In the genomic region with DNA sequence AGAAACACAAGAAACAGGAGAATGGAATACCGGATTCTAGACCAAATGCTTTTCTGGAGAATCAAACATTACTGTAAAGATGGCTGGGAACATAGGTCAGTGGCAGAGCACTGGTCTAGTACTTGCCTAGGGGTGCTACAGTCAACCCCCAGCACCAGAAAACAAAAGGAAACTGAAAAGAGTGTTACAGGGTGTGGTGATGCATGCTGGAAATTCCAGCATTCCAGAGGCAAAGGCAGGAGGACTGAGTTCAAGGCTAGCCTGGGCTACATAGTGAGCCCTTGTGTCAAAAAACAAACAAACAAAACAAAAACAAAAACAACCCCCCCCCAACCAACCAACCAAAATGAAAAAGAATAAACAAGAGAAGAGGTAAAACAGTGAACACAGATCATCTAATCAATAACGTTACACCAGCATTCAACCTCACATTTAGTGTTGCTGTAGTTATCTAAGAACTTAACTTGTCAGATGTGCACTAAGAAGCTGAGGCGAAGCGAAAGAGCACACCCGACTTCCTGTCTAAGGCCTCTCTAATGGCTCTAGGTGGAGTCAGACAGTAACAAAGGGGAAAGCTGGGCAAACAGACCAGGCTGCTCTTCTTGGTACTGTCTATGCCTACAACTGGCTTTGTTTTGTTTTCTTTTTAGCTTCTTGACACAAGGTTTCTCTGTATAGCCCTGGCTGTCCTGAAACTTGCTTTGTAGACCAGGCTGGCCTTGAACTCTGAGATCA, we compare ENCODE assay signal across 36 mouse cellular contexts. TPM values are rescaled to one million over a fixed set of nuclear protein-coding genes. Genes with fewer than 3 reads are reported as not detected.
DNase-seq lines count a peak whose midpoint lies in the region; ATAC-seq and TF ChIP-seq lines count a peak whose summit lies in the region.
"Had no signal": no experiment of that assay in that cellular context is flagged by ENCODE, and none has a peak within 500 bp of the region (broad histone marks: within the 10 kb centered on the region; RNA-seq: fewer than 3 reads in every experiment).

No protein-coding gene starts in this region.

- H3K4me2 ChIP-seq in hindbrain, embryonic 12.5 days (replicated peaks) = no peak overlapping the region
- H3K4me2 ChIP-seq: embryonic facial prominence, embryonic 12.5 days; embryonic facial prominence, embryonic 15.5 days; heart, embryonic 12.5 days; heart, embryonic 15.5 days; hindbrain, embryonic 14.5 days had no signal

- H3K27me3 ChIP-seq in MEL (ENCODE audit: control insufficient read depth in 1 of 2, insufficient read depth in 2 of 2, low read length in 2 of 2) = no peaks in the 10 kb centered on the region
- no peaks in the 10 kb centered on the region for H3K27me3 ChIP-seq in hindbrain, embryonic 12.5 days
- H3K27me3 ChIP-seq: embryonic facial prominence, embryonic 12.5 days; embryonic facial prominence, embryonic 15.5 days; heart, embryonic 12.5 days; heart, embryonic 15.5 days; Patski had no signal

- no peak for TF ChIP-seq POLR2A in MEL (IDR thresholded peaks at IDR 0.05; ENCODE audit: control insufficient read depth in 1 of 2, insufficient read depth in 1 of 2, low read depth in 1 of 2, low read length in 2 of 2, poor library complexity in 1 of 2)

- peak; percentile 3 for DNase-seq in CD4-positive, CD25-positive, alpha-beta regulatory T cell, adult 2 months (ENCODE audit: low read depth, low spot score)
- DNase-seq in MEL (ENCODE audit: low read depth, low spot score) (peak; percentile 12), ZHBTc4 (ENCODE audit: low read depth, low spot score) (peak; percentile 78)
- no peak for DNase-seq in adrenal gland, postnatal 25 days
- DNase-seq in kidney, adult 8-10 months = no peak
- DNase-seq: adrenal gland, postnatal 10 days; B cell, adult 2 months; cerebellum, adult 11 months; cerebellum, adult 2 months; cerebellum, adult 9-11 months; cerebellum, postnatal 25 days; forebrain, postnatal 0 days; gastrocnemius, postnatal 25 days; heart, adult 18-20 months; heart, postnatal 10 days; heart, postnatal 36 days had no signal

- no peak for ATAC-seq in CD4-positive, CD25-positive, alpha-beta regulatory T cell, adult 4 months
- ATAC-seq in hindbrain, embryonic 12.5 days (ENCODE audit: low FRiP score) = no peak
- ATAC-seq: forebrain, embryonic 14.5 days; forebrain, postnatal 0 days; hindbrain, postnatal 0 days; intestine, postnatal 0 days; Patski had no signal

- WGBS in hindbrain, embryonic 12.5 days = 97% methylated on average over 5 of the region's 5 CpGs

- no peak for TF ChIP-seq CTCF in MEL (IDR thresholded peaks at IDR 0.05 in 2 of 3, conservative IDR thresholded peaks at IDR 0.05 in 1 of 3; ENCODE audit: control insufficient read depth in 1 of 3, insufficient read depth in 1 of 3, low read depth in 2 of 3, low read length in 3 of 3, poor library complexity in 1 of 3, severe bottlenecking in 1 of 3)

- H3K36me3 ChIP-seq in MEL (ENCODE audit: control insufficient read depth in 1 of 2, insufficient read depth in 2 of 2, low read length in 2 of 2) = peaks cover 0 to 5% of the 10 kb centered on the region in 2 experiments; a peak in 2 of 4 replicates
- H3K36me3 ChIP-seq in hindbrain, embryonic 12.5 days = 0 out of 2 replicates have a peak, but pooled peaks cover 4% of the 10 kb centered on the region
- H3K36me3 ChIP-seq: embryonic facial prominence, embryonic 12.5 days; heart, embryonic 15.5 days had no signal

- no peak overlapping the region for H3K9ac ChIP-seq in MEL (ENCODE audit: control insufficient read depth, low read depth, low read length, poor library complexity, severe bottlenecking)
- no peak overlapping the region for H3K9ac ChIP-seq in hindbrain, embryonic 12.5 days
- H3K9ac ChIP-seq: embryonic facial prominence, embryonic 12.5 days; embryonic facial prominence, embryonic 15.5 days; forebrain, postnatal 0 days; heart, embryonic 12.5 days; heart, embryonic 15.5 days; hindbrain, embryonic 14.5 days had no signal

- no peak for TF ChIP-seq RAD21 in MEL (IDR thresholded peaks at IDR 0.05; ENCODE audit: low read depth, low read length)

- H3K4me3 ChIP-seq in MEL (ENCODE audit: control insufficient read depth in 1 of 2, insufficient read depth in 1 of 2, low read depth in 2 of 2, low read length in 2 of 2) = no peak overlapping the region
- no peak overlapping the region for H3K4me3 ChIP-seq in hindbrain, embryonic 12.5 days
- H3K4me3 ChIP-seq: embryonic facial prominence, embryonic 12.5 days; embryonic facial prominence, embryonic 15.5 days; heart, embryonic 12.5 days; heart, embryonic 15.5 days; hindbrain, embryonic 10.5 days had no signal

- no peak overlapping the region for H3K27ac ChIP-seq in MEL (ENCODE audit: control insufficient read depth, low read depth, low read length)
- H3K27ac ChIP-seq in hindbrain, embryonic 12.5 days = no peak overlapping the region
- H3K27ac ChIP-seq: embryonic facial prominence, embryonic 12.5 days; embryonic facial prominence, embryonic 15.5 days; heart, embryonic 15.5 days; hindbrain, embryonic 10.5 days; hindbrain, embryonic 14.5 days; hindbrain, postnatal 0 days had no signal

- no peaks in the 10 kb centered on the region for H3K4me1 ChIP-seq in MEL (ENCODE audit: control insufficient read depth in 1 of 2, insufficient read depth in 2 of 2, low read length in 2 of 2)
- H3K4me1 ChIP-seq in hindbrain, embryonic 12.5 days = no peaks in the 10 kb centered on the region
- H3K4me1 ChIP-seq: embryonic facial prominence, embryonic 12.5 days; embryonic facial prominence, embryonic 15.5 days; hindbrain, embryonic 10.5 days had no signal

- no peak for TF ChIP-seq EP300 in MEL (IDR thresholded peaks at IDR 0.05; ENCODE audit: low read depth in 1 of 2, low read length in 2 of 2)

- H3K79me2 ChIP-seq in MEL (ENCODE audit: control insufficient read depth, insufficient read depth, low read length, poor library complexity) = no peaks in the 10 kb centered on the region

- H3K9me3 ChIP-seq in MEL (replicated peaks; ENCODE audit: insufficient read depth, low read length) = no peaks in the 10 kb centered on the region
- no peaks in the 10 kb centered on the region for H3K9me3 ChIP-seq in hindbrain, embryonic 12.5 days (replicated peaks)
- H3K9me3 ChIP-seq: embryonic facial prominence, embryonic 12.5 days; embryonic facial prominence, embryonic 15.5 days; heart, embryonic 12.5 days; heart, embryonic 15.5 days; hindbrain, embryonic 10.5 days had no signal

TF ChIP-seq in MEL, 35 proteins besides CTCF, POLR2A, EP300 and RAD21:
- TF ChIP-seq TBP (IDR thresholded peaks at IDR 0.05; ENCODE audit: low read depth, low read length) = no peak
- TF ChIP-seq MAFK (IDR thresholded peaks at IDR 0.05; ENCODE audit: borderline replicate concordance, low read depth, low read length) = no peak
- TF ChIP-seq SMC3 (IDR thresholded peaks at IDR 0.05; ENCODE audit: low read depth, low read length) = no peak
- TF ChIP-seq NRF1 (IDR thresholded peaks at IDR 0.05; ENCODE audit: insufficient read depth, low read depth, low read length, poor library complexity, severe bottlenecking) = no peak
- no peak for TF ChIP-seq USF1 (IDR thresholded peaks at IDR 0.05; ENCODE audit: low read depth, low read length)
- no peak for TF ChIP-seq MXI1 (IDR thresholded peaks at IDR 0.05; ENCODE audit: low read depth, low read length)
- TF ChIP-seq ZNF384 (IDR thresholded peaks at IDR 0.05; ENCODE audit: low read depth, low read length) = no peak
- no peak for TF ChIP-seq RCOR1 (IDR thresholded peaks at IDR 0.05; ENCODE audit: low read depth, low read length)
- TF ChIP-seq JUND (IDR thresholded peaks at IDR 0.05; ENCODE audit: low read depth, low read length) = no peak
- TF ChIP-seq ZC3H11A (IDR thresholded peaks at IDR 0.05; ENCODE audit: low read depth, low read length) = no peak
- TF ChIP-seq ELF1 (IDR thresholded peaks at IDR 0.05; ENCODE audit: low read depth, low read length) = no peak
- no peak for TF ChIP-seq CHD1 (IDR thresholded peaks at IDR 0.05; ENCODE audit: low read depth, low read length)
- TF ChIP-seq MAZ (IDR thresholded peaks at IDR 0.05; ENCODE audit: low read depth, low read length) = no peak
- TF ChIP-seq ETS1 (IDR thresholded peaks at IDR 0.05; ENCODE audit: low read depth, low read length) = no peak
- TF ChIP-seq BHLHE40 (IDR thresholded peaks at IDR 0.05; ENCODE audit: borderline replicate concordance, low read depth, low read length) = no peak
- TF ChIP-seq USF2 (IDR thresholded peaks at IDR 0.05; ENCODE audit: borderline replicate concordance in 1 of 2, insufficient read depth in 1 of 2, low read depth in 1 of 2, low read length in 2 of 2) = no peak
- TF ChIP-seq GABPA (IDR thresholded peaks at IDR 0.05; ENCODE audit: low read depth, low read length) = no peak

RNA-seq across cellular contexts. Expression of a gene that starts 30.0 kb away (rescaled TPM):
- 10 to 100 TPM; 55.1 to 70.7 TPM for polyA plus RNA-seq in CD4-positive, CD25-positive, alpha-beta regulatory T cell, adult 4 months (2017; shearing (Covaris generic))
- not detected in 2 replicates for total RNA-seq in MEL (2012; rRNA removed)
- polyA plus RNA-seq in MEL (2012; ENCODE audit: insufficient read depth in 1 of 2, insufficient read length in 2 of 2, low read depth in 1 of 2, low replicate concordance in 2 of 2, missing spikeins in 1 of 2) = not detected
- total RNA-seq in adrenal gland, postnatal 25 days (2021) = 48.2 and 56.0 TPM in 2 replicates
- 54.5 and 59.0 TPM in 2 replicates for polyA plus RNA-seq in hindbrain, embryonic 12.5 days (2016; fragmentation: Nextera tagmentation; extraction: Ambion mirVana)

RNA-seq across cellular contexts. Expression of a gene that starts 44.4 kb away (rescaled TPM):
- not detected for polyA plus RNA-seq in CD4-positive, CD25-positive, alpha-beta regulatory T cell, adult 4 months (2017; shearing (Covaris generic))
- not detected in 2 replicates for total RNA-seq in MEL (2012; rRNA removed)
- not detected for polyA plus RNA-seq in MEL (2012; ENCODE audit: insufficient read depth in 1 of 2, insufficient read length in 2 of 2, low read depth in 1 of 2, low replicate concordance in 2 of 2, missing spikeins in 1 of 2)
- total RNA-seq in adrenal gland, postnatal 25 days (2021) = not detected in 2 replicates
- polyA plus RNA-seq in hindbrain, embryonic 12.5 days (2016; fragmentation: Nextera tagmentation; extraction: Ambion mirVana) = not detected in 2 replicates
- total RNA-seq: adrenal gland, adult 18-20 months; adrenal gland, postnatal 10 days; adrenal gland, postnatal 4 days; common myeloid progenitor, adult 5-6 weeks; forebrain, postnatal 0 days; gastrocnemius, adult 8-10 months; gastrocnemius, postnatal 25 days; heart, adult 18-20 months; heart, postnatal 36 days; hindbrain, postnatal 0 days had no signal
- polyA plus RNA-seq: embryonic facial prominence, embryonic 12.5 days; embryonic facial prominence, embryonic 15.5 days; forebrain, embryonic 11.5 days; forebrain, embryonic 14.5 days; forebrain, postnatal 0 days; frontal cortex, adult 2 months; gonadal fat pad, adult 2 months; heart, embryonic 12.5 days; heart, embryonic 15.5 days; hindbrain, embryonic 10.5 days; hindbrain, embryonic 14.5 days; hindbrain, postnatal 0 days; intestine, embryonic 14.5 days; intestine, postnatal 0 days; Patski had no signal

Comparison
In these comparisons a context has a peak if more than half of its experiments do, and no peak if none do; other contexts are left out.
1. DNase-seq: peak in CD4-positive, CD25-positive, alpha-beta regulatory T cell, adult 2 months (single experiment), MEL (single experiment) and ZHBTc4 (single experiment); none in adrenal gland, postnatal 25 days (single experiment) and kidney, adult 8-10 months (0 of 2).
2. RNA of a gene that starts 30.0 kb away (polyA plus RNA-seq): 55.1 to 70.7 TPM in CD4-positive, CD25-positive, alpha-beta regulatory T cell, adult 4 months and 54.5 to 59.0 TPM in hindbrain, embryonic 12.5 days; not detected in MEL; every median in the first group is over 10 times any median in the second.